Mouse (Mus musculus) intestine, embryonic 14.5 days (tissue): ENCODE results near the gene Sys1. TPM values are rescaled to one million over a fixed set of nuclear protein-coding genes. Genes with fewer than 3 reads are reported as not detected.

Source experiments
- ATAC-seq: fragments of 200-750 bp; cut with Nextera tagmentation; replicated peaks from 2 replicates; pipeline ENCODE4 v1.8.0; 2017; ENCODE audit warnings: low read depth, moderate number of reproducible peaks, moderate TSS enrichment, moderate library complexity; ENCODE audit not compliant: low FRiP score, low TSS enrichment
- DNase-seq: peaks from one replicate; pipeline ENCODE4 v3.0.0-alpha.2; 2018; ENCODE audit warnings: low spot score
- H3K27ac ChIP-seq: fragments of 300-500 bp; sonication (generic); 2 replicates; pipeline ENCODE4 v1.5.1; 2014; ENCODE audit warnings: low read depth, mild to moderate bottlenecking, control low read depth
- H3K27me3 ChIP-seq: fragments of 300-500 bp; sonication (generic); replicated peaks from 2 replicates; pipeline ENCODE4 v1.6.1; 2014; ENCODE audit warnings: low read length, control low read depth; ENCODE audit not compliant: control insufficient read depth, insufficient read depth
- H3K36me3 ChIP-seq: fragments of 300-500 bp; sonication (generic); 2 replicates; pipeline ENCODE4 v1.6.1; 2014; ENCODE audit warnings: low read length, control low read depth; ENCODE audit not compliant: control insufficient read depth, insufficient read depth
- H3K4me1 ChIP-seq: fragments of 300-500 bp; sonication (generic); replicated peaks from 2 replicates; pipeline ENCODE4 v1.6.1; 2014; ENCODE audit warnings: low read length, control low read depth, mixed read lengths; ENCODE audit not compliant: control insufficient read depth, insufficient read depth
- H3K4me2 ChIP-seq: fragments of 300-500 bp; sonication (generic); 2 replicates; pipeline ENCODE4 v1.6.1; 2014; ENCODE audit warnings: low read length
- H3K4me3 ChIP-seq: fragments of 300-500 bp; sonication (generic); 2 replicates; pipeline ENCODE4 v1.5.1; 2014; ENCODE audit warnings: low read depth, low read length, control low read depth, mixed read lengths
- H3K9ac ChIP-seq: fragments of 300-500 bp; sonication (generic); 2 replicates; pipeline ENCODE4 v1.6.1; 2014; ENCODE audit warnings: mild to moderate bottlenecking, low read length
- H3K9me3 ChIP-seq: fragments of 300-500 bp; sonication (generic); 2 replicates; pipeline ENCODE4 v1.6.1; 2016; ENCODE audit warnings: low read length, control low read depth; ENCODE audit not compliant: control insufficient read depth
- WGBS: fragments of 180-500 bp; shearing (Covaris S2); extraction: QIAGEN DNeasy Blood & Tissue Kit; methylation state at CpG from one replicate; pipeline ENCODE4 v1.1.7; 2014; 5-methylcytosine and 5-hydroxymethylcytosine counted together
- polyA plus RNA-seq: library from polyadenylated mRNA; unstranded; fragments of >200 nt; fragmentation: Nextera tagmentation; extraction: Ambion mirVana; gene quantifications from 2 replicates; pipeline ENCODE4 v1.2.1, GENCODE M21; 2014

Sys1 gene
- polyA plus RNA-seq, 1 experiment from 2014 or later = 65.2 TPM

DNA sequence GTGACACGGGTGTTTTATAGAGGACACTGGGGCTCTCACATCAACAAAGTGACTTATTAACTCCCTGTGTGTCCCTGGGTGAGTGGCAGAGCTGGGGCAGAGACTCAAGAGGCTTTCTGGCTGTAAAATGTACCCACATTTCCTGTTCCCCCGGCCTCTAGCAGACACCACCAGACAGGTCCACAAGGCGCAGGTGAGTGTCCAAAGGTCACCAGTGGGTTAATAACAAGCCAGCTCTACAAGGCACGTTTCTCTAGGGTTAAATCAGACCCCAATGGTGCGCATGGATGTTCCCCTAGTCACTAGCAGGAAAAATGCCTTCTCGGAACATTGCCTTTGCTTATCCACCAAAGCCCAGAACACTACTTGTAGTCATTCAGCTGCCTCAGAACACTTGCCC is 19.1 kb upstream of the Sys1 start:
- peak; percentile 33; the same call in 1 of the 2 replicates for ATAC-seq
- Histone ChIP-seq H3K4me1 (peaks cover 22% of the 10 kb centered on the region), H3K27ac (peak overlapping the region; percentile 69; the same call in 1 of the 2 replicates), H3K9ac (no peak overlapping the region), H3K27me3 (no peaks in the 10 kb centered on the region), H3K4me2 (peak overlapping the region; percentile 26), H3K9me3 (no peaks in the 10 kb centered on the region), H3K4me3 (no peak overlapping the region), H3K36me3 (no peaks in the 10 kb centered on the region)
- 52% methylated on average over 6 of the region's 6 CpGs for WGBS
- DNase-seq = peak; percentile 72

DNA sequence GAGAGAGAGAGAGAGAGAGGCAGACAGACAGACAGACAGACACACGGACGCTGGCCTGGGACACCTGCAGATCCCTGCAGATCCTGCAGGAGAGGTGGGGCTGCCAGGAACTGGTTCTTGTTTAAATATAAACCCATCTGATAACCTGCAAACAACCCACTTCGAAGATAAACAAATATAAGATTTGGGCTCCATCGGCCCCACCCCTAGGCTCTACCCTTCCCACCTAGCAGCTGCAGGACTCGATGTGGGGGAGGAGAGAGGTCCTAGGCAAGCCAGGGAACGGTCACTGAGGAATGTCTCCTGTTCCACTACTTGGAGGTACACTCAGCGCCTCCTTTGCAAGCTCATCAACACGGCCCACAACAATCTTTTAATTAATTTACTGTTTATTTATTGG is 18.5 kb upstream of the Sys1 start:
- H3K27ac ChIP-seq = peak overlapping the region; percentile 69; the same call in 1 of the 2 replicates
- H3K4me3 ChIP-seq = no peak overlapping the region

DNA sequence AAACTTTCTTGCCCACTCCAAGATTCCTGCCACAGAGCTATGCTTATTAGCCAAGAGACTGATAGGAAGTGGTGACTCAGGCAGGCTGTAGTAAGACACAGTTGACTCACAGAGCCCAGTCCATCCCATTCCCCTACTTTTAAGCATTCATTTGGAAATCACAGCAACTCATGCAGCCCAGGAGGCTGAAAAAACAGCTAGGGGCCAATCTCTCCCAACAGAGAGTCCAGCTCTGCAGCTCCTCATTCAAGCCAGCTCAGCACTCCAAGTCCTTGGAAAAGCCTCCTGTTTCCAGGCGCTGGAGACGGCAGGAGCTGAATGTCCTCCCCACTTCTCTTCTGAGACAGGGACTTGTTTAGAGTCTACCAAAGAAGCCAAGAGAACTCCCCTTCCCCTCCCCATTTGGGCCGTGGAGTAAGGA is 17.8 kb upstream of the Sys1 start:
- Histone ChIP-seq H3K4me3 (no peak overlapping the region), H3K9ac (no peak overlapping the region), H3K36me3 (no peaks in the 10 kb centered on the region), H3K27me3 (no peaks in the 10 kb centered on the region), H3K27ac (peak overlapping the region; percentile 17; the same call in 1 of the 2 replicates), H3K4me1 (peaks cover 19% of the 10 kb centered on the region), H3K4me2 (peak overlapping the region; percentile 26; the same call in 1 of the 2 replicates), H3K9me3 (no peaks in the 10 kb centered on the region)
- no peak for ATAC-seq
- no peak for DNase-seq
- WGBS = 82% methylated on average over 3 of the region's 3 CpGs

More for the DNA sequence above, 18.5 kb upstream of the Sys1 start:
- DNase-seq = no peak
- Histone ChIP-seq H3K4me1 (peaks cover 17% of the 10 kb centered on the region), H3K36me3 (no peaks in the 10 kb centered on the region), H3K4me2 (peak overlapping the region; percentile 26), H3K27me3 (no peaks in the 10 kb centered on the region), H3K9ac (no peak overlapping the region), H3K9me3 (no peaks in the 10 kb centered on the region)
- peak; percentile 21; the same call in 1 of the 2 replicates for ATAC-seq
- WGBS = 41% methylated on average over 8 of the region's 8 CpGs

DNA sequence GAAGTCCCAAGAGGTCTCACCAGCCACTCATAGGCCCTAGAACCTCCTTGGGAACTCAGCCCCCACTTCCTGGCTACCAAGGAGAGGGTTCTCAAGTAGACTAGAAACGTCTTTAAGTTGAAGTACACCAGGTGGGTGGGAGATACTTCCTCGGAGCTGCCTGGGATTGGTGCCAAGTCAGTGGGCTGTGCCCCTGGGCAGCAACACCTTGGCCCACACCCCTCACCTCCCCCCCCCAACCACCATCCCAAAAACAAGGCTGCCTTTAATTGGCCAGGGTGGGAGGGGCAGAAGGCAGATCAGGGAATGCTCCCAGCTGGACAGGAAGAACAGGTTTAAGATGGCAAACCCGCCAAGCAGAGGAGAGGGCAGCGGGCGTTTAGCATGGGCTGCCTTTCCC is 16.4 kb upstream of the Sys1 start:
- Histone ChIP-seq H3K27me3 (no peaks in the 10 kb centered on the region), H3K36me3 (no peaks in the 10 kb centered on the region), H3K9ac (no peak overlapping the region), H3K27ac (no peak overlapping the region), H3K4me3 (no peak overlapping the region), H3K4me2 (peak overlapping the region; percentile 79), H3K4me1 (peaks cover 19% of the 10 kb centered on the region), H3K9me3 (no peaks in the 10 kb centered on the region)
- no peak for ATAC-seq
- WGBS = 49% methylated on average over 5 of the region's 5 CpGs
- no peak for DNase-seq

DNA sequence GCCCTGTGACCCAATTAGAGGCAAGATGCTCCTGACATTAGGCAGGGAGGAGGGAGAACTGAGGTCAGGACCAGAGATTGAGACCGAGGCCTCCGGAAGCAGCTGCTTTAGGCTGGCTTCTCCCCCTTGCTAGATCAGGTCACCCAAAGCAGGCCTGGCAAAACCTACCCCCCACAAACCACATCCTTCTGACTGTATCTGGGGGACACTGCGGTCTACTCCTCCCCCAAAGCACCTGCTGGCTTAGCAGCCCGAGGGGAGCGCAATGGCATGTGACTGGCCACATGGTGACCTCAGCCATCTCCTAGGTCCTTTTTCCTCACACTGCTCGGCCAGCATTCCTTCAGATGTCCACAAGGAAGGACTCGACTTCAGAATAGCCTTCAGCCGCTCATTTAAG is 15.6 kb upstream of the Sys1 start:
- ATAC-seq (no peak), DNase-seq (no peak)
- Histone ChIP-seq H3K4me2 (peak overlapping the region; percentile 79), H3K9ac (no peak overlapping the region), H3K27me3 (no peaks in the 10 kb centered on the region), H3K36me3 (no peaks in the 10 kb centered on the region), H3K4me1 (peaks cover 14% of the 10 kb centered on the region), H3K4me3 (peak overlapping the region; percentile 70), H3K27ac (no peak overlapping the region), H3K9me3 (no peaks in the 10 kb centered on the region)
- WGBS = 44% methylated on average over 8 of the region's 8 CpGs

DNA sequence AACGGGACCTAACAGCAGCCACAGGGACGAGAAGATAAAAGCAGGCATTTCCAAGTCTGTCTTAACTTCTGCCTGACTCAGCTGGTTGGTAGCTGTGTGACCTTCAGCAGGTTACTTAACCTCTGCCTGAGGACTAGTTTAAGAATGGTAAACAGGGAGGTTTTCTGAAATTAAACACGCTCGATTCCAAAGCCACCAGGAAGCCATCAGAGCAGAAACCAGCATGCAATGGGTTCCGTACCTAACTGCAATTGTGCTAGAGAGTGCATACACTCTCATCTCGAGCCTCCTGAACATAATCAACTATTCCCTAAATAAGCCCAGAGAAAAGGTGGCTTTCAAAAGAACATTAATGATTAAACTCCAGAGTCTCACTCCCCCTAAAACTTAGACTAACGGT is 15.0 kb upstream of the Sys1 start:
- H3K9ac ChIP-seq = peak overlapping the region; percentile 10; the same call in 1 of the 2 replicates
- H3K27me3 ChIP-seq = no peaks in the 10 kb centered on the region
- no peak overlapping the region for H3K27ac ChIP-seq
- H3K4me3 ChIP-seq = peak overlapping the region; percentile 70
- no peaks in the 10 kb centered on the region for H3K9me3 ChIP-seq
- peaks cover 9% of the 10 kb centered on the region for H3K4me1 ChIP-seq
- WGBS = 30% methylated on average over 7 of the region's 7 CpGs
- DNase-seq = no peak
- no peaks in the 10 kb centered on the region for H3K36me3 ChIP-seq
- H3K4me2 ChIP-seq = peak overlapping the region; percentile 79
- no peak for ATAC-seq

DNA sequence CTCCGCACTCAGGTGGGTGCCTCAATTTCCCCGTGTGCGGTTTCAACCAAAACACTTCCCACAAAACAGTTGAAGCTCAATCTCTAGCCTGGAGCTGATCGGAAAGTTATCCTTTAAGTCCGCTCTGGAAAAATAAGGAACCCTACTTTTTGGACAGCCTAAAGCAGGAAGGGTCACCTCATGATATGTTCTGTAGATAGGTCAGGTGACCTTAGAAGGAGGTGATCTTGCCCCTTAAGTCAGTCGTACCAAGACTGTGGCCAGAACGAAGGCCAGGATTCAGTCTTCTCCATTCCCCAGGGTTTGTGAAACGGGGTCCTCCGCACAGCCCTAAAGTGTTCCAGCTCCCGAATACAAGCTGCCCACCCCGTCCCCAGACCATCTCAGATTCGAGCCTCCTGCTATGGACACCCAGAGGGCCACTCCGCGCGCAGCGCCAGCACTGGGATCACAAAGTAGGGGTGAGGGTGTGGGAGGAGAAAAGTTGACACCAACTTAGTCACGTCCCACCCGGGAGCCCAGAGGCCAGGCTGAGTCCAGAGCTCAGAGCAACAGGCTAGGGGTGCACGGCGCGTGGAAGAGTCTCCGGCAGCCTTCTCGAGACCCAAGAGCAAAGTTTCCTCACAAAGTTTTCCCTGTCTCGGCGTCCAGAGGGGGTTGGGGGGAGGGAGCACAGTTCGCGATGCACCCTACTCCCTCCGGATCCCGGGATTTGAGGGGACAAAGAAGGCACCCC is 14.3 kb upstream of the Sys1 start:
- 2% methylated on average over 29 of the region's 29 CpGs for WGBS

DNA sequence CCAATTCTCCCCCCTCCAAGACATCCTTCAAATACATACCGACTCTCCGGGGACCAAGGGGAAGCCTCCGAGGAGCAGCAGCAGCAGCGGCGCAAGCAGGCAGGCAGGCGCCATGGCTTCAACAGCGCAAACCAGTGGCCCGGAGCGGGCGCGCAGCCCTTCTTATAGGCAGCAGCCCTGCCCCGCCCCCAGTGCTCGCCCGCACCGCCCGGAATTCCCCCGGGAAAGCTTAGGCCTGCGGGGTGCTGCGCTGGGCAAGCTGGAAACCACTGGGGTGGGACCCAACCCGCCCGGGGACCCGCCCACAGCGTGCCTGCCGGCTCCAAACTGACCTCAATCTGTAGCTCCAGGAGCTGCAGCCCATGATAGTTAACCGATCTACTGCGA is 13.7 kb upstream of the Sys1 start:
- H3K36me3 ChIP-seq = no peaks in the 10 kb centered on the region
- peaks cover 8% of the 10 kb centered on the region; the same call in 1 of the 2 replicates for H3K4me1 ChIP-seq
- H3K9me3 ChIP-seq = no peaks in the 10 kb centered on the region
- peak overlapping the region; percentile 79 for H3K4me2 ChIP-seq
- H3K27me3 ChIP-seq = no peaks in the 10 kb centered on the region
- H3K9ac ChIP-seq = peak overlapping the region; percentile 84
- ATAC-seq = peak; percentile 94
- DNase-seq = peak; percentile 96
- WGBS = 0% methylated on average over 24 of the region's 26 CpGs
- peak overlapping the region; percentile 70 for H3K4me3 ChIP-seq
- H3K27ac ChIP-seq = peak overlapping the region; percentile 59

More for the DNA sequence above, 14.3 kb upstream of the Sys1 start:
- no peaks in the 10 kb centered on the region for H3K9me3 ChIP-seq
- peak; percentile 42; the same call in 1 of the 2 replicates for ATAC-seq
- H3K9ac ChIP-seq = peak overlapping the region; percentile 84
- no peaks in the 10 kb centered on the region for H3K36me3 ChIP-seq
- peak overlapping the region; percentile 59 for H3K27ac ChIP-seq
- H3K4me3 ChIP-seq = peak overlapping the region; percentile 70
- peak; percentile 82 for DNase-seq
- peaks cover 8% of the 10 kb centered on the region; the same call in 1 of the 2 replicates for H3K4me1 ChIP-seq
- H3K27me3 ChIP-seq = no peaks in the 10 kb centered on the region
- H3K4me2 ChIP-seq = peak overlapping the region; percentile 79
